Mouse (Mus musculus): Measurements from ENCODE around the gene Vrk2.

DNA sequence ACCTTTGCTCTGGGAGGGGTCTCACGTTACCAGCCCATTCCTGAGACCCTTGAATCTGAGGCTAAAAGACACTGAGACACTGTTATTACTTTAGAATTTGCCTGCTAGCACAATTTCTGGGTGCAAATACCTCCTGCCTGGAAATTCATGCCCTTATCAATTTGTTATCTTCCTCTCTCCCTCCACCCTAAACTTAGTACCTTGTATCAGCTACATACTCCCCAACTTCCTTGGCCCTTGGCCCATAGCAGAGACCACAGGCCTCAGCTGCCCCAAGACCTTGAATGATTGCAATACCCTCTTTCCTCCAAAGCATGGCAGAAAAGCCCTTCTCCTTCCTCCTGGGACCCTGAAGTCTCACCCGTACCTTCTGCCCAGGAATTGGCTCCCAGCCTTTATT is 142.6 kb downstream of the Vrk2 start:
- TF ChIP-seq POLR2A (IDR thresholded peaks at IDR 0.05; ENCODE audit: borderline replicate concordance, extremely low read depth, low read depth, low read length), result no peak
- no peak for TF ChIP-seq CTCF (IDR thresholded peaks at IDR 0.05; ENCODE audit: insufficient read depth, low read length)
